In genomic region chrX:169923417-169923816, GRCm38 (mm10) we compare ENCODE assay signal across 21 mouse cellular contexts.
DNase-seq lines count a peak whose midpoint lies in the region; ATAC-seq and TF ChIP-seq lines count a peak whose summit lies in the region.
"Had no signal": no experiment of that assay in that cellular context is flagged by ENCODE, and none has a peak within 500 bp of the region (broad histone marks: within the 10 kb centered on the region; RNA-seq: fewer than 3 reads in every experiment).

No protein-coding gene starts in this region.

- ATAC-seq in limb, embryonic 14.5 days (ENCODE audit: low FRiP score, low read depth) = no peak
- ATAC-seq in forebrain, postnatal 0 days = 0 out of 2 replicates have a peak, but pooled peaks have one; percentile 25

- no peaks in the 10 kb centered on the region for H3K36me3 ChIP-seq in limb, embryonic 14.5 days (ENCODE audit: control insufficient read depth, insufficient read depth, low read length)
- H3K36me3 ChIP-seq in limb, embryonic 10.5 days = 0 out of 2 replicates have a peak, but pooled peaks cover 5% of the 10 kb centered on the region
- H3K36me3 ChIP-seq in forebrain, postnatal 0 days (ENCODE audit: insufficient read depth) = no peaks in the 10 kb centered on the region
- H3K36me3 ChIP-seq: heart, embryonic 15.5 days; hindbrain, embryonic 15.5 days; neural tube, embryonic 12.5 days had no signal

- H3K27me3 ChIP-seq in limb, embryonic 14.5 days (ENCODE audit: control insufficient read depth, insufficient read depth, low read length) = no peaks in the 10 kb centered on the region
- peaks cover 79% of the 10 kb centered on the region for H3K27me3 ChIP-seq in limb, embryonic 10.5 days (ENCODE audit: low read depth, poor library complexity, severe bottlenecking)
- H3K27me3 ChIP-seq in forebrain, postnatal 0 days (ENCODE audit: insufficient read depth, low read length) = no peaks in the 10 kb centered on the region
- H3K27me3 ChIP-seq: heart, embryonic 15.5 days; neural tube, embryonic 12.5 days had no signal

- H3K4me2 ChIP-seq in limb, embryonic 14.5 days (replicated peaks; ENCODE audit: low read depth, low read length, severe bottlenecking) = no peak overlapping the region
- H3K4me2 ChIP-seq in forebrain, postnatal 0 days (ENCODE audit: low read depth) = no peak overlapping the region
- H3K4me2 ChIP-seq: heart, embryonic 15.5 days; hindbrain, embryonic 15.5 days; liver, embryonic 11.5 days; neural tube, embryonic 12.5 days had no signal

- DNase-seq in embryo, embryonic 10 days (ENCODE audit: low spot score) = peak; percentile 3
- no peak for DNase-seq in embryo, embryonic 11 days
- peak; percentile 17 for DNase-seq in limb, embryonic 14.5 days (ENCODE audit: low spot score)
- no peak for DNase-seq in limb, embryonic 10.5 days (ENCODE audit: low spot score)
- DNase-seq in forebrain, postnatal 0 days = no peak
- peak; percentile 2 for DNase-seq in naive thymus-derived CD4-positive, alpha-beta T cell, adult 2 months (ENCODE audit: low read depth)
- DNase-seq in T-cell, adult 2 months (ENCODE audit: low spot score) = no peak
- no peak for DNase-seq in frontal cortex, postnatal 14 days (ENCODE audit: low spot score in 2 of 2)
- DNase-seq: cerebellum, postnatal 10 days; gastrocnemius, postnatal 10 days; heart, adult 2 months; kidney, adult 9 months; kidney, postnatal 36 days; lung, adult 2 months; lung, postnatal 36 days; right cerebral cortex, postnatal 25 days had no signal

- no peak overlapping the region for H3K9ac ChIP-seq in limb, embryonic 14.5 days (ENCODE audit: low read depth, low read length, severe bottlenecking)
- H3K9ac ChIP-seq in forebrain, postnatal 0 days = no peak overlapping the region
- H3K9ac ChIP-seq: heart, embryonic 15.5 days; hindbrain, embryonic 15.5 days; neural tube, embryonic 12.5 days had no signal

- TF ChIP-seq POLR2A in limb, embryonic 14.5 days (IDR thresholded peaks at IDR 0.05; ENCODE audit: borderline replicate concordance, extremely low read depth, insufficient read depth, insufficient read length) = no peak

- WGBS in limb, embryonic 14.5 days = 44% methylated on average over 1 of the region's 1 CpGs
- WGBS in limb, embryonic 10.5 days = 58% methylated on average over 1 of the region's 1 CpGs
- WGBS in forebrain, postnatal 0 days = 42% methylated on average over 1 of the region's 1 CpGs

- H3K27ac ChIP-seq in limb, embryonic 14.5 days (replicated peaks; ENCODE audit: low read depth, low read length) = no peak overlapping the region
- H3K27ac ChIP-seq in limb, embryonic 10.5 days = no peak overlapping the region
- H3K27ac ChIP-seq in forebrain, postnatal 0 days (ENCODE audit: low read depth, low read length) = no peak overlapping the region
- H3K27ac ChIP-seq: heart, adult 2 months; heart, embryonic 15.5 days; hindbrain, embryonic 15.5 days; neural tube, embryonic 12.5 days; stomach, postnatal 0 days had no signal

- H3K9me3 ChIP-seq in limb, embryonic 14.5 days (ENCODE audit: control insufficient read depth, low read length) = no peaks in the 10 kb centered on the region
- H3K9me3 ChIP-seq in limb, embryonic 10.5 days (replicated peaks) = no peaks in the 10 kb centered on the region
- no peaks in the 10 kb centered on the region for H3K9me3 ChIP-seq in forebrain, postnatal 0 days (ENCODE audit: low read length)
- H3K9me3 ChIP-seq: heart, embryonic 15.5 days; hindbrain, embryonic 15.5 days; neural tube, embryonic 12.5 days had no signal

- H3K4me3 ChIP-seq in limb, embryonic 14.5 days (replicated peaks; ENCODE audit: low read length) = no peak overlapping the region
- no peak overlapping the region for H3K4me3 ChIP-seq in limb, embryonic 10.5 days
- H3K4me3 ChIP-seq in forebrain, postnatal 0 days (ENCODE audit: low read depth, low read length) = no peak overlapping the region
- H3K4me3 ChIP-seq: heart, adult 2 months; heart, embryonic 15.5 days; hindbrain, embryonic 15.5 days; neural tube, embryonic 12.5 days had no signal

- TF ChIP-seq CTCF in forebrain, postnatal 0 days (IDR thresholded peaks at IDR 0.05; ENCODE audit: low read depth) = no peak

- H3K4me1 ChIP-seq in limb, embryonic 14.5 days (ENCODE audit: control insufficient read depth, insufficient read depth, low read length) = no peaks in the 10 kb centered on the region
- H3K4me1 ChIP-seq in limb, embryonic 10.5 days = peaks cover 3% of the 10 kb centered on the region; the same call in 1 of the 2 replicates
- H3K4me1 ChIP-seq in forebrain, postnatal 0 days (ENCODE audit: insufficient read depth) = 0 out of 2 replicates have a peak, but pooled peaks cover 4% of the 10 kb centered on the region
- H3K4me1 ChIP-seq: hindbrain, embryonic 15.5 days had no signal

Comparison
In these comparisons a context has a peak if more than half of its experiments do, and no peak if none do; other contexts are left out.
1. DNase-seq: peak in embryo, embryonic 10 days (single experiment), limb, embryonic 14.5 days (single experiment) and naive thymus-derived CD4-positive, alpha-beta T cell, adult 2 months (single experiment); none in embryo, embryonic 11 days (single experiment), limb, embryonic 10.5 days (single experiment), forebrain, postnatal 0 days (single experiment), T-cell, adult 2 months (single experiment) and frontal cortex, postnatal 14 days (0 of 2).